Mouse (Mus musculus): Measurements from ENCODE around the gene Gch1.

Gene Gch1

GRCm38 (mm10) chr14:47188848-47189634 is at the start of gene Gch1:
Gene Gch1 (minus strand): TSS chr14:47189413.
- DNase-seq (ENCODE audit: low read depth, low spot score): peak; percentile 61

DNA sequence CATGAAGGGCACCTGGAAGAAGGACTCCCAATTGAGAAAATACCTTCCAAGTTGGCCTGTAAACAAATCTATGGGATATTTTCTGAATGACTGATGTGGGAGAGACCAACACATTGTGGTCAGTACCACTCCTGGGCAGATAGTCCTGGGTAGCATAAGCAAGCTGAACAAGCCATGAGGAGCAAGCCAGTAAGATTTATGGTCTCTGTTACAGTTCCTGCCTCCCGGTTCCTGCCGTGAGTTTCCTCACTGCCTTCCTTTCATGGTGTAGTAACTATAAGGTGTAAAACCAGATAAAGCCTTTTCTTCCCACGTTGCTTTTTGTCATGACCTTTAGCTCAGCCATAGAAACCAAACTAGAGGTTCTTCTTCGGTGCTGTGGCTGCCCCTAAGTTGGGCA is 48.1 kb upstream of the Gch1 start:
- no peak for DNase-seq (ENCODE audit: low read depth, low spot score)

DNA sequence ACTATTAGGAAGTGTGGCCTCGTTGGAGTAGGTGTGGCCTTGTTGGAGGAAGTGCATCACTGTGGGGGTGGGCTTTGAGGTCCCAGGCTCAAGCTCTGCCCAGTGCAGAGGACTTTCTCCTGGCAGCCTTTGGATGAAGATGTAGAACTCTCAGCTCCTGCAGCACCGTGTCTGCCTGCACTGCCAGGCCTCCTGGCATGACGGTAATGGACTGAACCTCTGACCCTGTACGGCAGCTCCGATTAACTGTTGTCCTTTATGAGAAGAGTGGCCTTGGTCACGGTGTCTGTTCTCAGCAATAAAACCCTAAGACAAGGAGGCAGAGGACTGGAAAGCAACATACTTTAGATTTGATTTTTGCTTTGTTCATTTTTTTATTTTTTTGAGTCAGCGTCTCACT is 47.3 kb upstream of the Gch1 start:
- no peak for DNase-seq (ENCODE audit: low read depth, low spot score)

GRCm38 (mm10) chr14:47234526-47235250 is 45.5 kb upstream of the Gch1 start:
- no peak for DNase-seq (ENCODE audit: low read depth, low spot score)

DNA sequence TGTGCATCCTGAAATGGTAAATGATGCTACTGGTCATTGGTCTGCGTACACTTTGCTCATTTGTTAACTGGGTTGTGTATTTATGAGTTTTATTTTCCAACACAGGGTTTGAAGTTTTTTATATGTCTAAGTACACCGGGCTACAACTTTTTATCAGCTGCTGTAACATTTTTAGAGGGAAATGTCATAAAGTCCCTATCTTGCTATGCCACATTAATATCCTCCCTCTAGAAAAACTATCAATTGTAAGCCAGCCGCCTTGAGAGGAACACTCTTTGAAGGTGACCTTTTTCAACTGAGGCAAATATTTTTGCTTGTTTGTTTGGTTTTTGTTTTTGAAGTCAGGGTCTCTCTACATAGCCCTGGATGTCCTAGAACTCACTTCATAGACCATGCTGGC is 44.8 kb upstream of the Gch1 start:
- DNase-seq (ENCODE audit: low read depth, low spot score): no peak

GRCm38 (mm10) chr14:47233602-47234001 is 44.4 kb upstream of the Gch1 start:
- no peak for DNase-seq (ENCODE audit: low read depth, low spot score)

- DNase-seq (ENCODE audit: low read depth, low spot score): no peak
These were observed 40.7 kb upstream of the Gch1 start for GRCm38 (mm10) chr14:47229796-47230376.

DNA sequence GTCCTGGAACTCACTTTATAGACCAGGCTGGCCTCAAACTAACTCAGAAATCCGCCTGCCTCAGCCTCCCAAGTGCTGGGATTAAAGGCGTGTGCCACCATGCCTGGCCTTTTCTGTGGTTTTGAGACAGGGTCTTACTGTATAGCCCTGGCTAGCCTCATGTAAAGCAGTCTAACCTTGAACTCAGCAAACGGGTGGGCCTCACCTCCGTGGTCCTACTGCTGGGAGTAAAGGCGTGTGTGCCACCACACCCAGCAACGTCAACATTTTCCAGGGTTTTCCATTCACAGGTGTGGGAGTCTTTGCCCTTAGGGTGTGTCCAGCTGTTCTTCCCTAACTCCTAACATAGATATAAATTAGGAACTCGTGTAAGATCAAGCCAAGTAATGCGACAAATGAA is 36.7 kb upstream of the Gch1 start:
- no peak for DNase-seq (ENCODE audit: low read depth, low spot score)

DNA sequence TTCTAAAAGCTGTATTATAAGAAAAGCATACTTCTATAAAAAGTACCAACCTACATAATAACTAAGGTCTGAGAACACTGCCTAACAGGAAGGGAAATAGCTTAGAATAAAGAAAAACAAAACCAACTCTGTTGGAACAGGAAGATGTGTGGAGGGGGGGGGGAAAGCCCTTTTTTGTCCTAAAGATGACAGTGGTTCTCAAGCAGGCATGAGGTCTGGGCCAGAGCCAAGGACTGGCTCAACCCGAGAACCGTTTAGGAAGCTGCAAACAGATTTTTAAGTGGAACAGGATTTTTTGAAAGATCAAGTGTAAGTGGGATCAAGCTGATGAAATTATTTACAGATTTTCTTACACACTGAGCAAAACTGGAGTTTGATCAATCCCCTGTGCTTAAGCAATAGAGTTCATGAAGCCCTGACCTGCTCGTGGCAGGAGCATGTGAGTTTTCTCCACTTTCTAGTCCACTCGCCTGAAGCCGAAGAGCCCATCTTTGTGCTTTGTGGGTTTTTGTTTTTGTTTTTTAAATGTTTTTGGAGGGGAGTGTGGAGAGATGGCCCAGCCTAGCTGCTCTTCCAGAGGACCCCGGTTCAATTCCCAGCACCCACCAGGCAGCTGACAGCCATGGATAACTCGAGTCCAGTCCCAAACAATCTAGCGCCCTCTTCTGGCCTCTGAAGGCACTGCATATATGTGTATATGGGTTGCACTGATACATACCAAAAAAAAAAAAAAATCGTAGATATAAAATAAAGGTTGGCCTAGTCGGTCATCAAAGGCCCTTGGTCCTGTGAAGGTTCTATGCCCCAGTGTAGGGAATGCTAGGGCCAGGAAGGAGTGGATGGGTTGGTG is 35.5 kb upstream of the Gch1 start:
- DNase-seq (ENCODE audit: low read depth, low spot score): no peak

- DNase-seq (ENCODE audit: low read depth, low spot score): no peak
These were observed 33.6 kb upstream of the Gch1 start for GRCm38 (mm10) chr14:47222631-47223450.

GRCm38 (mm10) chr14:47221567-47221966 is 32.4 kb upstream of the Gch1 start:
- no peak for DNase-seq (ENCODE audit: low read depth, low spot score)

DNA sequence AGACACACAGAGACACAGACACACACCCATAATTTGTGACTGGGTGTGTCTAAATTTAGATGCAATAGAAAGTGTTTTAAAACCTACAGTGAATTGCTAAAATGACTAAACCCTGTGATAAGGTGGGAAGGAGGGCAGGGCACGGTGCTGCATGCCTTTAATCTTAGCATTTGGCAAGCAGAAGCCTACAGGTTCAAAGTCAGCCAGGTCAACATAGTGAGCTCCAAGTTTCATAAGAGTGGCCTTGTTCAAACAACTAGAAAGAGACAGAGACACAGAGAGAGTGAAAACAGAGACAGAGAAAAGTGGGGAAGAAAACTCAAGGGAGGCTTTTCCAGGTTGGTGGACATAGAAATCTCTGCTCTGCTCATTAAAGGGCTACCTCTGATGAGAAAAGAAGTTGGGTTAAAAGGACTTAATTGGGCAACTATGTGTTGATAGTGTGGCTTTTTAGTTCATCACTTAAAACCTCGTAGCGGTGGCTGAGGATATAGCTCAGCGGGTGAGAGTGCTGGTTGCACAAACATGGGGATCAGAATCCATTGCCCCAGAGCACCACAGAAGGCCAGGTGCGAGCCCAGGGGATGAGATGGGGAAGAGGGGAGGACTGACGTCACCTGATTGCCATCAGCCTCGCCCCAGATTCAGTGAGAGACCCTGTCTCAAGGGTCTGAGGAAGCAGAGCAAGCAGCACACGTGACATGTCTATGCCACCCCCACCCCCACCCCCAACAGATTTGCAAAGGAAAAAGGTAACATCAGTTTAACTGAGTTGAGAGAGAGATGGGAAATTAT is 31.2 kb upstream of the Gch1 start:
- DNase-seq (ENCODE audit: low read depth, low spot score): no peak

DNA sequence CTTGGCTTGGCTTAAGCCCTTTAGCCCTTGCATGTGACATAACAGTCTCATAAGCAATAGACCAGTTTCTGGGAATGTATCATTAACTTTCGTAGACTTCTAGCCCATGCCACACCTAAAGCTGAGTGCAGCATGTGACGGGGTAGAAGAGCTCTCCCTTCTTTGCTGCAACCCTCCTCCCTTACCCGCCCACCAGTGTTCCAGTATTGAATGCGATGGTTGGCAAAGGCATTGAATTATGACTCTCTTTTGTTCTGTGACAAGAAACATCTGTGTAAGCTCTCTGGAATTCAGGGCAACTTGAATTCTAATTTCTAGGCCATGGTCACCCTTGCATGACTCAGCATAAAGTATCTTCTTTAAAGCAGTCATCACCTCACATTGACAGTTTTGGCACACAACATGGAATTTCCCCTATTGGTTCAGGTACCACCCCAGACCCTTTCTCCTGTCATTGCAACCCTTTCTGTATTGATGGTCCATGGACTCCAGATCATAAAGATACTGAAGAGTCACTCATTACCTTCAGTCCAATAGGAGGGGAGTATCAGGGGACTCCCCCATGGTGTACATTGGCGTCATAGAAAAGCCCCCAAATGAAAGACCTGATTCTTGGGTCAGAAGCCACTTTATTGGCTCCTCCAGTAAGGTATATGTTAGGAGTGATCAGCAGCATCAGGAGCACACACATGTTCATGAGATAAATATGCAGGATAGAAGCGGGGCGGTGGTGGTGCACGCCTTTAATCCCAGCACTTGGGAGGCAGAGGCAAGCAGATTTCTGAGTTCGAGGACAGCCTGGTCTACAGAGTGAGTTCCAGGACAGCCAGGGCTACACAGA is 29.8 kb upstream of the Gch1 start:
- DNase-seq (ENCODE audit: low read depth, low spot score): peak; percentile 27

GRCm38 (mm10) chr14:47216541-47216940 is 27.3 kb upstream of the Gch1 start:
- DNase-seq (ENCODE audit: low read depth, low spot score): no peak

DNA sequence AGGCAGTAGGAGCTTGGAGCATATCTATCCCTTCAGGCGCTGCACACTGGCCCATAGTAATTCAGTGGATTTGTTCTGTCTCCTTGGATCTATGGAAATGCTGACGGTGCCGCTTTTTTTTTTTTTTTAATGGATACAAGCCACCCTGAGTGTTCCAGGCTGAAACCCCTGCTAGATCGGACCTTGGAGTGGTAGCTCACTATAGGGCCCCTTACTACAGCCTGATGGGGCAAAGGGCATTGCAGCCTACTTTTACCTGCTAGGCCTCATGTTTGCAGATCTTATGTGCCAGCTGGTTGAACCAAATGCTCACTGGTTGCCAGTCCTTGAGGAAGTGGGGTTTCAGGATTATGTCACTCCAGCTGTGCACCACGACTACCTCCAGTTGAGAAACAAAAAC is 25.2 kb upstream of the Gch1 start:
- no peak for DNase-seq (ENCODE audit: low read depth, low spot score)

GRCm38 (mm10) chr14:47213305-47213704 is 24.1 kb upstream of the Gch1 start:
- DNase-seq (ENCODE audit: low read depth, low spot score): no peak

- no peak for DNase-seq (ENCODE audit: low read depth, low spot score)
These were observed 20.5 kb upstream of the Gch1 start for GRCm38 (mm10) chr14:47209669-47210164.

DNA sequence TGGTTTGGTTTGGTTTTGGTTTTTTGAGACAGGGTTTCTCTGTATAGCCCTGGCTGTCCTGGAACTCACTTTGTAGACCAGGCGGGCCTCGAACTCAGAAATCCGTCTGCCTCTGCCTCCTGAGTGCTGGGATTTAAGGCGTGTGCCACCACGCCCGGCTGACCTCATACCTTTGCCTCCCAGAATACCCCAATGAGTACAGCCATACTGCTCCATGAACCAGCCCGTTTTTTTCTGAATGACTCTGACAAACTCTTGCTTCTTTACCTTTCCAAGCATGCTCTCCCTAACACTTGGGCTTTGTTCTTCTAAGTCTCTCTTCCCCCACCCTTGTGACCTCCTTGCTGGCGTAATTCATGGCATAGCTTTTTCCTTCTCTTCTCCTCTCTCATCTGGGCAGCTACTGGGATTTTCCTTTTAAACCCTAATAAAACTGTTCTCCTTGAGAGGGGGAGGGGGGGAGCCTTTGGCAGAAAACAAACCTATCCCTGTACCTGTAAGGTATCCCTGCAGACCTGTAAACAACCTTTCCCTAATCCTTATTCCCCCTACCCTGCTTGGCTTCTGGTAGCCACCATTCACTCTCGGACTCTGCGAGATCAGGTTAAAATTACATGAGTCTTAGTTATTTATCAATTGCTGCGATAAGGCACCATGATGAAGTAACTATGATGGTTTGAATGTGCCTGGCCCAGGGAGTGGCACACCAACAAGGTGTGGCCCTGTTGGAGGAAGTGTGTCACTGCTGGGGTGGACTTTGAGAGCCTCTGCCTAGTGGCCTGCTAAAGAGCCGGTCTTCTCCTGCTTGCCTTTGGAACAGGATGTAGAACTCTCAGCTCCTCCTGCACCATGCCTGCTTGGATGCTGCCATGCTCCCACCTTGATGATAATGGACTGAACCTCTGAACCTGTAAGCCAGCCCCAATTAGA is 19.6 kb upstream of the Gch1 start:
- DNase-seq (ENCODE audit: low read depth, low spot score): no peak

Data from brain, adult 2 months (tissue).